Mouse (Mus musculus): ENCODE results near the gene P2ry14. TPM values are rescaled to one million over a fixed set of nuclear protein-coding genes. Genes with fewer than 3 reads are reported as not detected.

Gene P2ry14
- polyA plus RNA-seq, 1 experiment from 2014 or later: 10.3 TPM

Other genes with a start within 250 kb of the P2ry14 start
- gene Med12l, start 147.8 kb downstream of the P2ry14 start, polyA plus RNA-seq (2015; fragmentation: Nextera tagmentation; extraction: Ambion mirVana): 1.1 and 1.5 TPM in 2 replicates
- 0.97 and 1.00 TPM in 2 replicates for gene Gpr171, start 51.8 kb downstream of the P2ry14 start, polyA plus RNA-seq (2015; fragmentation: Nextera tagmentation; extraction: Ambion mirVana)
- gene Gpr87, start 41.5 kb upstream of the P2ry14 start, polyA plus RNA-seq (2015; fragmentation: Nextera tagmentation; extraction: Ambion mirVana): not detected in 2 replicates
- 1.2 and 1.6 TPM in 2 replicates for gene P2ry13, start 57.3 kb upstream of the P2ry14 start, polyA plus RNA-seq (2015; fragmentation: Nextera tagmentation; extraction: Ambion mirVana)
- gene P2ry12, start 109.3 kb upstream of the P2ry14 start, polyA plus RNA-seq (2015; fragmentation: Nextera tagmentation; extraction: Ambion mirVana): 1.9 and 2.0 TPM in 2 replicates
- gene Igsf10, start 190.8 kb upstream of the P2ry14 start, polyA plus RNA-seq (2015; fragmentation: Nextera tagmentation; extraction: Ambion mirVana): 6.7 and 8.3 TPM in 2 replicates